Mouse (Mus musculus): Measurements from ENCODE around the gene Tcl1b1.
"Not testable (repeated sequence)": the region's sequence is repeated elsewhere in the genome, so short reads cannot be mapped to it uniquely, and the experiment has no call there.

DNA sequence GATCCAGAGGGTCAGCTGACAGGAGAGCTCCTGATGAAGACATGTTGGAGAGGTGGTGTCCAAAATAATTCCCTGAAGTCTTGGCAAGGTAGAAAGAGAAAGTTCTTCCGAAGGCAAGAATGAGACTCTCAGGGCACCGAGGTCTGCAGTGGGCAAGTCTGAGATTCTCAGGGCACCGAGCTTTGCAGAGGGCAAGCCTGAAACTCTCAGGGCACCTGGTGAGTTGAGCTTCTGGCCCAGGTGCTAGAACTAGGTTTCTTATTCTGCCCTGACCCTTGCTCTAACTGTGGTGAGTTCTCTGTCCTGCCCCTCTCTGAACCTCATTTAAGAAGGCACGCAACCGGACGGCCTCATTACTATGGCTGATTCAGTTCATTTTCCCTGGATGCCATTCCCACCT is 31.3 kb downstream of the Tcl1b1 start, which contains the start of gene Tcl1b3:
- TF ChIP-seq CTCF (IDR thresholded peaks at IDR 0.05; ENCODE audit: borderline replicate concordance, extremely low read depth, insufficient read depth, insufficient read length); POLR2A (IDR thresholded peaks at IDR 0.05; ENCODE audit: borderline replicate concordance, extremely low read depth, insufficient read depth, insufficient read length, poor library complexity, severe bottlenecking): not testable (repeated sequence)

Measured in brain, embryonic 14.5 days (tissue).